Mouse (Mus musculus): Measurements from ENCODE around the gene Map7.

DNA sequence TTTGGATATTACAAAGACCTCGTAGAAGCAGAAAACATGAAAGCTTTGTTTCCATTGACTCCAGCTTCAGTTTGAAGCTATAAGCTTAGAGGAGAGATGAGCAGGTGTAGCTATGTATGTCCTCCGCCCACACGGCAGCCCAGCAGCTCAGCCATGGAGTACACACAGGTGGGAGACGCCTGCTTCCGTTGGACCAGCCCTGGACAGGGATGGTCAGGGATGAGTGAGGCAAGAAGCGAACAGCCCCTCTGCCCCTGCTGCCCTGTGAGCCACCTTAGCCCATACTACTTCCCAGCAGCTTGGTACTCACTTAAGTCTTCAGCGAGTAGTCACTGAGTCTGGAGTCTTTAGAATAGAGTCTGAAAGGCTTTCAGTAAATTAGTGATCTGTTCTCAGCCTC, 58.7 kb downstream of the Map7 start:
- no peak for TF ChIP-seq POLR2A (IDR thresholded peaks at IDR 0.05; ENCODE audit: insufficient read length, low read depth)
- TF ChIP-seq MYOD1 (IDR thresholded peaks at IDR 0.05; ENCODE audit: control insufficient read depth in 1 of 3, insufficient read length in 2 of 3, low read depth in 2 of 3): no peak
- TF ChIP-seq USF1 (IDR thresholded peaks at IDR 0.05; ENCODE audit: low read depth): no peak
